Comparison of ENCODE assay signal across 8 mouse cellular contexts in genomic region chr16:91485841-91486240, GRCm38 (mm10). TPM values are rescaled to one million over a fixed set of nuclear protein-coding genes. Genes with fewer than 3 reads are reported as not detected.
A peak's percentile ranks its signal among the peaks of the same experiment; 100 is the strongest.
DNase-seq lines count a peak whose midpoint lies in the region; ATAC-seq and TF ChIP-seq lines count a peak whose summit lies in the region.

No protein-coding gene starts in this region.

- peak overlapping the region; percentile 99 for H3K9ac ChIP-seq in forebrain, embryonic 15.5 days (replicated peaks)
- peak overlapping the region; percentile 86 for H3K9ac ChIP-seq in liver, postnatal 0 days (replicated peaks)

- H3K27ac ChIP-seq in forebrain, embryonic 15.5 days (replicated peaks) = peak overlapping the region; percentile 97
- peak overlapping the region; percentile 97 for H3K27ac ChIP-seq in liver, postnatal 0 days (ENCODE audit: low read depth)

- no peaks in the 10 kb centered on the region for H3K27me3 ChIP-seq in forebrain, embryonic 15.5 days
- no peaks in the 10 kb centered on the region for H3K27me3 ChIP-seq in liver, postnatal 0 days (ENCODE audit: insufficient read depth, low read length)

- no peaks in the 10 kb centered on the region for H3K9me3 ChIP-seq in forebrain, embryonic 15.5 days
- H3K9me3 ChIP-seq in liver, postnatal 0 days (ENCODE audit: low read length) = no peaks in the 10 kb centered on the region

- H3K4me2 ChIP-seq in forebrain, embryonic 15.5 days (replicated peaks) = peak overlapping the region; percentile 56
- peak overlapping the region; percentile 66 for H3K4me2 ChIP-seq in liver, postnatal 0 days (ENCODE audit: low read depth, low read length)

- no peak for ATAC-seq in forebrain, embryonic 15.5 days (replicated peaks)
- ATAC-seq in liver, postnatal 0 days = no peak

- WGBS in forebrain, embryonic 15.5 days = 33% methylated on average over 5 of the region's 5 CpGs
- 29% methylated on average over 5 of the region's 5 CpGs for WGBS in liver, postnatal 0 days (ENCODE audit: insufficient replicate concordance)

- TF ChIP-seq EP300 in liver, postnatal 0 days (IDR thresholded peaks at IDR 0.05; ENCODE audit: low read depth) = no peak

- H3K4me1 ChIP-seq in forebrain, embryonic 15.5 days = peaks cover 25% of the 10 kb centered on the region
- peaks cover 20% of the 10 kb centered on the region for H3K4me1 ChIP-seq in liver, postnatal 0 days (ENCODE audit: insufficient read depth)

- H3K36me3 ChIP-seq in forebrain, embryonic 15.5 days = peaks cover 16% of the 10 kb centered on the region
- peaks cover 17% of the 10 kb centered on the region for H3K36me3 ChIP-seq in liver, postnatal 0 days (replicated peaks; ENCODE audit: insufficient read depth, low read length)

- no peak for TF ChIP-seq CTCF in liver, postnatal 0 days (IDR thresholded peaks at IDR 0.05; ENCODE audit: low read depth)

- peak overlapping the region; percentile 99 for H3K4me3 ChIP-seq in forebrain, embryonic 15.5 days
- H3K4me3 ChIP-seq in liver, postnatal 0 days (ENCODE audit: low read depth, low read length) = peak overlapping the region; percentile 82

- peak; percentile 17 for DNase-seq in embryo, embryonic 10.5 days (ENCODE audit: low spot score)
- no peak for DNase-seq in embryo, embryonic 11 days
- peak; percentile 29 for DNase-seq in A20 (ENCODE audit: low read depth, low spot score)
- DNase-seq in liver, postnatal 0 days = no peak
- no peak for DNase-seq in urinary bladder, adult 2 months (ENCODE audit: low spot score)
- DNase-seq in spleen, postnatal 14 days (ENCODE audit: low spot score in 2 of 2) = no peak
- DNase-seq in spleen, postnatal 36 days (ENCODE audit: low spot score in 2 of 2) = no peak

RNA-seq across cellular contexts. Expression of gene Ifnar1, which starts 0.8 kb away (rescaled TPM):
- polyA plus RNA-seq in forebrain, embryonic 15.5 days (2015; fragmentation: Nextera tagmentation; extraction: Ambion mirVana) = 52.6 and 54.8 TPM in 2 replicates
- polyA plus RNA-seq in liver, postnatal 0 days (2015; fragmentation: Nextera tagmentation; extraction: Ambion mirVana) = 16.3 and 16.6 TPM in 2 replicates
- 30.8 and 33.2 TPM in 2 replicates for polyA plus RNA-seq in urinary bladder, adult 2 months (2012; rRNA removed)

Comparison
In these comparisons a context has a peak if more than half of its experiments do, and no peak if none do; other contexts are left out.
1. DNase-seq: peak in embryo, embryonic 10.5 days (single experiment) and A20 (single experiment); none in embryo, embryonic 11 days (single experiment), liver, postnatal 0 days (single experiment), urinary bladder, adult 2 months (single experiment), spleen, postnatal 14 days (0 of 2) and spleen, postnatal 36 days (0 of 2).